Mouse (Mus musculus): ENCODE measurements around the gene Zfp12.

GRCm38 (mm10) chr5:143213832-143214231 lies 21.1 kb upstream of the Zfp12 start:
- TF ChIP-seq POLR2A (IDR thresholded peaks at IDR 0.05; ENCODE audit: control insufficient read depth in 1 of 2, insufficient read depth in 1 of 2, low read depth in 1 of 2, low read length in 2 of 2, poor library complexity in 1 of 2) (no peak), CTCF (IDR thresholded peaks at IDR 0.05 in 2 of 3, conservative IDR thresholded peaks at IDR 0.05 in 1 of 3; ENCODE audit: control insufficient read depth in 1 of 3, insufficient read depth in 1 of 3, low read depth in 2 of 3, low read length in 3 of 3, poor library complexity in 1 of 3, severe bottlenecking in 1 of 3) (no peak), CHD1 (IDR thresholded peaks at IDR 0.05; ENCODE audit: low read depth, low read length) (no peak)
